Mouse (Mus musculus) CH12.LX (cell line): ENCODE measurements at regions not wholly inside any gene's neighbourhood (a gene's known extent, or its start where the extent isn't known, plus 50 kb on each side); places are given as distances from the start of the nearest gene placed in this dataset.

Experiments
- DNase-seq: peaks from one replicate; pipeline ENCODE4 v3.0.0-alpha.2; 2013; ENCODE audit errors: extremely low read depth
- H3K27ac ChIP-seq: 2 replicates; pipeline ENCODE4 v1.5.1; 2012; ENCODE audit warnings: low read depth, mild to moderate bottlenecking, control low read depth, moderate library complexity; ENCODE audit not compliant: insufficient read depth
- H3K27me3 ChIP-seq: replicated peaks from 2 replicates; pipeline ENCODE3; 2012; ENCODE audit warnings: inconsistent platforms
- H3K36me3 ChIP-seq, 2 experiments: replicated peaks in 1 of 2; 2 replicates each; pipeline versions ENCODE3 to v1.6.1; 2012; ENCODE audit warnings: inconsistent platforms in 1 of 2, low read length in 1 of 2, mild to moderate bottlenecking in 1 of 2, mixed read lengths in 1 of 2, moderate library complexity in 1 of 2; ENCODE audit not compliant: control insufficient read depth in 1 of 2, insufficient read depth in 1 of 2
- H3K4me1 ChIP-seq, 2 experiments: 2 replicates each; pipeline ENCODE4 v1.6.1; 2012; ENCODE audit warnings: inconsistent platforms in 1 of 2, moderate library complexity in 1 of 2; ENCODE audit not compliant: insufficient read depth in 2 of 2, control insufficient read depth in 1 of 2
- H3K4me2 ChIP-seq: 2 replicates; pipeline ENCODE4 v1.6.1; 2012; ENCODE audit warnings: low read depth, mild to moderate bottlenecking, control low read depth; ENCODE audit not compliant: poor library complexity, insufficient read depth, severe bottlenecking
- H3K4me3 ChIP-seq, 3 experiments: fragments of 150-350 bp in 1 of 3; sonication (generic) in 1 of 3; replicated peaks in 1 of 3; 2 replicates each; pipeline versions ENCODE3 to v1.5.1; 2011 to 2012; ENCODE audit warnings: low read depth in 2 of 3, low read length in 2 of 3, mild to moderate bottlenecking in 2 of 3, moderate library complexity in 2 of 3, control low read depth in 1 of 3, improper control_type of control experiment in 1 of 3, inconsistent platforms in 1 of 3, mixed read lengths in 1 of 3; ENCODE audit not compliant: poor library complexity in 1 of 3
- H3K79me2 ChIP-seq: replicated peaks from 2 replicates; pipeline ENCODE4 v1.6.1; 2012; ENCODE audit warnings: mild to moderate bottlenecking, moderate library complexity; ENCODE audit not compliant: control insufficient read depth, poor library complexity, insufficient read depth, severe bottlenecking; ENCODE audit errors: extremely low read depth
- H3K9ac ChIP-seq: 2 replicates; pipeline ENCODE4 v1.6.1; 2012; ENCODE audit warnings: low read depth, mild to moderate bottlenecking, control low read depth, moderate library complexity; ENCODE audit not compliant: insufficient read depth
- H3K9me3 ChIP-seq: replicated peaks from 2 replicates; pipeline ENCODE3; 2012; ENCODE audit warnings: low read length, inconsistent platforms, mixed read lengths
- BHLHE40 ChIP-seq: IDR thresholded peaks from 2 replicates; pipeline ENCODE4 v1.6.1; 2011; ENCODE audit warnings: mild to moderate bottlenecking, low read depth, low read length, improper control_type of control experiment
- CHD1 ChIP-seq: IDR thresholded peaks from 2 replicates; pipeline ENCODE4 v1.6.1; 2012; ENCODE audit warnings: low read depth, low read length, improper control_type of control experiment, inconsistent platforms
- CHD2 ChIP-seq: IDR thresholded peaks from 2 replicates; pipeline ENCODE4 v1.6.1; 2011; ENCODE audit warnings: low read length, improper control_type of control experiment
- CTCF ChIP-seq, 2 experiments: IDR thresholded peaks in 1 of 2; conservative IDR thresholded peaks in 1 of 2; 2 replicates each; pipeline ENCODE4 v1.5.1; 2011 to 2012; ENCODE audit warnings: low read depth in 2 of 2, low read length in 2 of 2, improper control_type of control experiment in 1 of 2, inconsistent platforms in 1 of 2, mild to moderate bottlenecking in 1 of 2, moderate library complexity in 1 of 2
- E2F4 ChIP-seq: IDR thresholded peaks from 2 replicates; pipeline ENCODE4 v1.6.1; 2011; ENCODE audit warnings: low read depth, low read length, improper control_type of control experiment; ENCODE audit not compliant: insufficient replicate concordance
- ELF1 ChIP-seq: IDR thresholded peaks from 2 replicates; pipeline ENCODE4 v1.6.1; 2014; ENCODE audit warnings: low read depth, mild to moderate bottlenecking, inconsistent platforms, low read length, improper control_type of control experiment
- ETS1 ChIP-seq: conservative IDR thresholded peaks from 2 replicates; pipeline ENCODE4 v1.6.1; 2012; ENCODE audit warnings: low read depth, mild to moderate bottlenecking, inconsistent platforms, low read length, improper control_type of control experiment, moderate library complexity
- GABPA ChIP-seq: IDR thresholded peaks from 2 replicates; pipeline ENCODE4 v1.6.1; 2012; ENCODE audit warnings: low read depth, low read length, improper control_type of control experiment, inconsistent platforms; ENCODE audit not compliant: insufficient replicate concordance
- HCFC1 ChIP-seq: IDR thresholded peaks from 2 replicates; pipeline ENCODE4 v1.6.1; 2012; ENCODE audit warnings: low read depth, mild to moderate bottlenecking, inconsistent platforms, low read length, improper control_type of control experiment
- IRF4 ChIP-seq: IDR thresholded peaks from 2 replicates; pipeline ENCODE4 v1.6.1; 2014; ENCODE audit warnings: low read depth, mild to moderate bottlenecking, inconsistent platforms, low read length, improper control_type of control experiment
- JUND ChIP-seq: conservative IDR thresholded peaks from 2 replicates; pipeline ENCODE4 v1.6.1; 2011; ENCODE audit warnings: low read depth, low read length, improper control_type of control experiment
- KAT2A ChIP-seq: IDR thresholded peaks from 2 replicates; pipeline ENCODE4 v1.6.1; 2012; ENCODE audit warnings: low read length, improper control_type of control experiment, inconsistent platforms; ENCODE audit not compliant: insufficient replicate concordance
- MAFK ChIP-seq: IDR thresholded peaks from 2 replicates; pipeline ENCODE4 v1.6.1; 2011; ENCODE audit warnings: low read length, improper control_type of control experiment; ENCODE audit not compliant: insufficient replicate concordance
- MAX ChIP-seq: IDR thresholded peaks from 2 replicates; pipeline ENCODE4 v1.6.1; 2011; ENCODE audit warnings: low read length, improper control_type of control experiment
- MAZ ChIP-seq: IDR thresholded peaks from 2 replicates; pipeline ENCODE4 v1.6.1; 2012; ENCODE audit warnings: low read depth, mild to moderate bottlenecking, inconsistent platforms, low read length, improper control_type of control experiment, moderate library complexity
- MEF2A ChIP-seq: IDR thresholded peaks from 2 replicates; pipeline ENCODE4 v1.6.1; 2014; ENCODE audit warnings: low read depth, mild to moderate bottlenecking, inconsistent platforms, low read length, improper control_type of control experiment, borderline replicate concordance
- MXI1 ChIP-seq: IDR thresholded peaks from 2 replicates; pipeline ENCODE4 v1.6.1; 2011; ENCODE audit warnings: mild to moderate bottlenecking, low read depth, low read length, improper control_type of control experiment
- MYC ChIP-seq: IDR thresholded peaks from 2 replicates; pipeline ENCODE4 v1.6.1; 2011; ENCODE audit warnings: low read depth, mild to moderate bottlenecking, improper control_type of control experiment, low read length
- NELFE ChIP-seq: IDR thresholded peaks from 2 replicates; pipeline ENCODE4 v1.6.1; 2011; ENCODE audit warnings: low read depth, low read length, improper control_type of control experiment
- NRF1 ChIP-seq: IDR thresholded peaks from 2 replicates; pipeline ENCODE4 v1.6.1; 2014; ENCODE audit warnings: low read depth, mild to moderate bottlenecking, inconsistent platforms, low read length, improper control_type of control experiment, moderate library complexity
- PAX5 ChIP-seq: IDR thresholded peaks from 2 replicates; pipeline ENCODE4 v1.6.1; 2012; ENCODE audit warnings: low read length, inconsistent platforms, mixed read lengths
- POLR2A ChIP-seq: IDR thresholded peaks from 2 replicates; pipeline ENCODE4 v1.6.1; 2011; ENCODE audit warnings: low read depth, mild to moderate bottlenecking, improper control_type of control experiment, low read length
- POLR2AphosphoS2 ChIP-seq: IDR thresholded peaks from 2 replicates; pipeline ENCODE4 v1.6.1; 2011; ENCODE audit warnings: low read depth, low read length, improper control_type of control experiment
- RCOR1 ChIP-seq: conservative IDR thresholded peaks from 2 replicates; pipeline ENCODE4 v1.6.1; 2012; ENCODE audit warnings: low read depth, mild to moderate bottlenecking, inconsistent platforms, low read length, improper control_type of control experiment
- SIN3A ChIP-seq: IDR thresholded peaks from 2 replicates; pipeline ENCODE4 v1.6.1; 2012; ENCODE audit warnings: low read length, improper control_type of control experiment, inconsistent platforms
- SMC3 ChIP-seq: IDR thresholded peaks from 2 replicates; pipeline ENCODE4 v1.6.1; 2011; ENCODE audit warnings: low read depth, low read length, improper control_type of control experiment
- TBP ChIP-seq: conservative IDR thresholded peaks from 2 replicates; pipeline ENCODE4 v1.6.1; 2011; ENCODE audit warnings: low read depth, low read length, improper control_type of control experiment
- TCF12 ChIP-seq: IDR thresholded peaks from 2 replicates; pipeline ENCODE4 v1.6.1; 2014; ENCODE audit warnings: low read depth, mild to moderate bottlenecking, inconsistent platforms, low read length, improper control_type of control experiment
- UBTF ChIP-seq: IDR thresholded peaks from 2 replicates; pipeline ENCODE4 v1.6.1; 2012; ENCODE audit warnings: low read depth, mild to moderate bottlenecking, inconsistent platforms, low read length, improper control_type of control experiment, moderate library complexity
- USF1 ChIP-seq: IDR thresholded peaks from 2 replicates; pipeline ENCODE4 v1.6.1; 2014; ENCODE audit warnings: low read depth, mild to moderate bottlenecking, inconsistent platforms, low read length, improper control_type of control experiment
- USF2 ChIP-seq: conservative IDR thresholded peaks from 2 replicates; pipeline ENCODE4 v1.6.1; 2011; ENCODE audit warnings: low read depth, low read length, improper control_type of control experiment
- ZC3H11A ChIP-seq: IDR thresholded peaks from 2 replicates; pipeline ENCODE4 v1.6.1; 2012; ENCODE audit warnings: low read depth, mild to moderate bottlenecking, inconsistent platforms, low read length, improper control_type of control experiment
- ZMIZ1 ChIP-seq: IDR thresholded peaks from 2 replicates; pipeline ENCODE4 v1.6.1; 2012; ENCODE audit warnings: low read depth, mild to moderate bottlenecking, inconsistent platforms, low read length, improper control_type of control experiment
- dilution Hi-C: fragments of 300-500 bp; cut with MboI; formaldehyde crosslinking; loops from 2 replicates; pipeline ENCODE4 v1.14.3; 2020; ENCODE audit warnings: low sequenced_read_pairs; ENCODE audit not compliant: extremely low pct_unique_long_range_greater_than_20kb, extremely low pct_ligation_motif_present
- in situ Hi-C: fragments of 300-500 bp; cut with MboI; formaldehyde crosslinking; loops from 3 replicates; pipeline ENCODE4 v1.14.3; 2019; ENCODE audit warnings: low sequenced_read_pairs, low pct_ligation_motif_present, low pct_unique_long_range_greater_than_20kb, mixed read lengths

- H3K4me2 ChIP-seq = no peak overlapping the region
- H3K9me3 ChIP-seq = no peaks in the 10 kb centered on the region
- H3K9ac ChIP-seq = no peak overlapping the region
- no peaks in the 10 kb centered on the region for H3K27me3 ChIP-seq
- no peaks in the 10 kb centered on the region for H3K36me3 ChIP-seq
- no peaks in the 10 kb centered on the region for H3K79me2 ChIP-seq
- in situ Hi-C loops (no loop called here), dilution Hi-C loops (no loop called here)
- TF ChIP-seq NRF1 = no peak
- TF ChIP-seq MAFK = no peak
- no peak for TF ChIP-seq MXI1
- no peak for TF ChIP-seq ELF1
- no peak for TF ChIP-seq TBP
- TF ChIP-seq MEF2A = no peak
- no peak overlapping the region for H3K4me3 ChIP-seq
- DNase-seq = no peak
- H3K27ac ChIP-seq = no peak overlapping the region
- H3K4me1 ChIP-seq = peaks cover 1 to 6% of the 10 kb centered on the region in 2 experiments; a peak in 2 of 4 replicates
Observed at GRCm38 (mm10) chr8:34280433-34280832, 168.9 kb upstream of the Gm10131 start.

- H3K79me2 ChIP-seq = no peaks in the 10 kb centered on the region
- H3K4me1 ChIP-seq = peaks cover 2 to 8% of the 10 kb centered on the region in 2 experiments; a peak in 2 of 4 replicates
- no peaks in the 10 kb centered on the region for H3K27me3 ChIP-seq
- in situ Hi-C loops (no loop called here), dilution Hi-C loops (no loop called here)
- H3K9me3 ChIP-seq = no peaks in the 10 kb centered on the region
- H3K36me3 ChIP-seq = no peaks in the 10 kb centered on the region
- DNase-seq = peak; percentile 16
- no peak overlapping the region for H3K4me2 ChIP-seq
- H3K9ac ChIP-seq = no peak overlapping the region
- H3K27ac ChIP-seq = no peak overlapping the region
- H3K4me3 ChIP-seq = no peak overlapping the region
- TF ChIP-seq JUND (no peak), CHD1 (no peak), E2F4 (no peak), IRF4 (peak; percentile 60), RCOR1 (no peak), MAFK (0 out of 2 replicates have a peak, but pooled peaks have one; percentile 3), NRF1 (no peak), MEF2A (peak; percentile 75; the same call in 1 of the 2 replicates), ZMIZ1 (no peak), MYC (no peak), TCF12 (no peak), BHLHE40 (no peak), MAX (no peak), HCFC1 (no peak), GABPA (no peak), KAT2A (no peak), UBTF (no peak), SMC3 (no peak), CHD2 (no peak), NELFE (no peak), POLR2AphosphoS2 (no peak), PAX5 (no peak), ETS1 (no peak), ZC3H11A (no peak), MAZ (no peak), USF2 (no peak), CTCF (conservative IDR thresholded peaks at IDR 0.05 in 1 of 2, IDR thresholded peaks at IDR 0.05 in 1 of 2; ENCODE audit: low read depth in 2 of 2, low read length in 2 of 2) (no peak), SIN3A (no peak), POLR2A (no peak), USF1 (no peak)
Observed at GRCm38 (mm10) chr8:34275977-34276660, 164.6 kb upstream of the Gm10131 start.
